Mouse (Mus musculus) heart, postnatal 25 days (tissue): ENCODE data around the gene Rnf8. TPM values are rescaled to one million over a fixed set of nuclear protein-coding genes. Genes with fewer than 3 reads are reported as not detected.
A peak's percentile ranks its signal among the peaks of the same experiment; 100 is the strongest.

Source experiments
- DNase-seq: peaks from one replicate; pipeline ENCODE4 v3.0.0; 2022; ENCODE audit warnings: low spot score
- intact Hi-C: fragments of 180-260 bp; cut with DNase I; formaldehyde crosslinking; loops from one replicate; pipeline ENCODE4 v1.15.1; 2025
- total RNA-seq, 2 experiments: library from RNA; stranded (reverse); gene quantifications; 2 replicates each; pipeline ENCODE4 v1.2.3; 2021

Gene Rnf8
- total RNA-seq, 2 experiments from 2014 or later = 20.0 to 21.2 TPM

DNA sequence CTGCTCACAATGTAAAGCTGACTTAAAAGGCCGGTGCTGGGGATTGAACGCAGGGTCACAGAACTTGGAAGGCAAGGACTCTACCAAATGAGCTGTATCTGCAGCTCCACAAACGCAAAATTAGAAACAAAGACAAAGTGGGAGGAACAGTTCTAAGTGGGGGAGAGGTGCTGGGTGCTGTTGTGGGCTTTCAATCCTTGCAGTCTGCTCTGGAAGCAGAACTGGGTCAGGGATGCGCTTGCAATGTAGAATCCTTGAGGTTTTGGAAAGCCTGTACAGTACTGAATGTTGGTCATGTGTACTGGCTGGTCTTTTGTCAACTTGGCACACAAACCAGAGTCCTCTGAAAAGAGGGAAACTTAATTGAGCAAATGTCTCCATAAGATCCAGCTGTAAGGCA lies 1.0 kb downstream of the Rnf8 start:
- DNase-seq = no peak
- intact Hi-C loops = loop anchor here (2.0 kb wide), 1 partner anchor 45 kb away; the partner anchor contains the start of gene Cmtr1

- intact Hi-C loops = no loop called here
- no peak for DNase-seq
Observed at GRCm38 (mm10) chr17:29619231-29619630, 4.6 kb downstream of the Rnf8 start.

- intact Hi-C loops = no loop called here
- DNase-seq = no peak
Observed at GRCm38 (mm10) chr17:29623488-29623887, 8.9 kb downstream of the Rnf8 start.

DNA sequence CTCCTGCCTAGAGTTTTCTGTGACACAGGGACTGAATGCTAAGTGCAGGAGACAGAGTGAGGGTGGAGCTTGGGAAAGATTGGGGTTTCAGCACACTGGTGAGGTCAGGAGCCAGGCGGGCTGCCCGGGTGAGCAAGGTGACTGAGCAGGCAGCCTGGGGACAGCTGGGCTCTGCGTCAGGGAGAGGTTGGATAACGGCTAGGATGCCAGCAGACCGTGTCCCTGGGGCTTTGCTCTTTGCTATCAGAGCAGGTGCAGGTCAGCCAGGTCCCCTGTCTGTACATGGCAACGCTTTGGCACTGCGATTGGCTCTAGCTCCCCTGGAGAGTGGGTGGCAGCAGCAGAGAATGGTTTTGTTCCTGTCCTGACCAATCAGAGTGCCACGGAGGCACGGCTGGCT lies 12.7 kb downstream of the Rnf8 start:
- intact Hi-C loops = no loop called here
- no peak for DNase-seq

- DNase-seq = no peak
- intact Hi-C loops = no loop called here
Observed at GRCm38 (mm10) chr17:29628946-29629345, 14.4 kb downstream of the Rnf8 start.

DNA sequence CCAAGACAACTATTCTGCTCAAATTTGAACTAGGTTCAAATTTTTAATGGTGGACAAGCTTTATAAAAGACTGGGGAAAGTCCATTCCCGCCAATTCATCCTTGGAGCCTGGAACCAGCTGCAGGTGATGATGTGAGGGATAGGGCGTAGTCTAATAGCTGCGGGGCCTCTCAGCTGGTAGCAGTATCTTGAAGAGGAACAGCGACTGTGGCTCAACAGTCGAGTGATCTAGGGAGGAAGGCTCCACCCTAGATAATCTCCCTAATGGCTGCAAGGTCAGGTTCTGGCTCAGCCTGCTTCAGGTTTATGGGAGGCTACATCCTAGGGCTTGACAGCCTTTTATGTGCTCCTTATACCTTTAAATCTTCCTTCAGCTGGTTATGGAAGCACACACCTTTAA lies 15.0 kb downstream of the Rnf8 start:
- DNase-seq = no peak
- intact Hi-C loops = no loop called here

- intact Hi-C loops = no loop called here
- DNase-seq = no peak
Observed at GRCm38 (mm10) chr17:29632312-29632711, 17.7 kb downstream of the Rnf8 start.

DNA sequence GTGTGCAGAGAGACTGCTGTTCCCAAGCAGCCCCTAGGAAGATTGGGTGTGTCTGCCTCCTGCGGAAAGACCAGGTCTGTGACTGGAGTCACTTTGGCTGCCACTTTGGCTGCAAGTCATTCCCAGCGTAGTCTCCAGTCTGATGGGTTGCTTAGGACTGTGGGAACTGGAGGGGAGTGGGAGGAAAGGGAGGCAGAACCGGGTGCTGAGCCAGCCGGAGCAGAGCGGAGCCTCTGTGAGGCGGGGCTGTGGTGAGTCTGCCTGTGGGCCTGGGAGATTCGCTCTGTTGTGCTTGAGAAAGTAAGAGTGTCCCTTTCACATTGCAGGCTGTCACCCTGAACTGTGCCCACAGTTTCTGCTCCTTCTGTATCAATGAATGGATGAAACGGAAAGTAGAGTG lies 20.9 kb downstream of the Rnf8 start:
- DNase-seq = no peak
- intact Hi-C loops = no loop called here

GRCm38 (mm10) chr17:29636118-29636517 lies 21.5 kb downstream of the Rnf8 start:
- intact Hi-C loops = loop anchor here (1.0 kb wide), 1 partner anchor 247 kb away; no protein-coding TSS in a partner anchor
- no peak for DNase-seq

- intact Hi-C loops = no loop called here
- DNase-seq = peak; percentile 15
Observed at GRCm38 (mm10) chr17:29637377-29637776, 22.8 kb downstream of the Rnf8 start.

DNA sequence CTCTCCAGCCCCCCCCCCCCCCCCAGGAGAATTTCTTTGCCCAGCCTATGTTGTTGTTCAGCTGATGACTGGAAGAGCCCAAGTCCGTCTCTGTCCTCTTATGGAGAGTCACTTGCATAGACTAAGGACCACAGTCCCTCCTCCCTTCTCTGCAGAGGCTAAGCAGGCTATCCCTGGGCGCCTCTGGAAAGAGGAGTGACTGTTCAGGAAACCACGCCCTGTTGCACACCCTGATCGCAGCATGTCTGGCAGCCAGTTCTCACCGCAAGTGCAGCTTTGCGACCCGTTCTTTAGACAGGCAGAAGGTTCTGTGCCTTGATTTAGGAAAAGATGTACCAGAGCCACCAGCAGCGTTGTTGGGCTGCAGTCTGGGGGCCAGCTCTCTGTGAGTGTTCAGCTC lies 23.3 kb downstream of the Rnf8 start:
- intact Hi-C loops = no loop called here
- no peak for DNase-seq

DNA sequence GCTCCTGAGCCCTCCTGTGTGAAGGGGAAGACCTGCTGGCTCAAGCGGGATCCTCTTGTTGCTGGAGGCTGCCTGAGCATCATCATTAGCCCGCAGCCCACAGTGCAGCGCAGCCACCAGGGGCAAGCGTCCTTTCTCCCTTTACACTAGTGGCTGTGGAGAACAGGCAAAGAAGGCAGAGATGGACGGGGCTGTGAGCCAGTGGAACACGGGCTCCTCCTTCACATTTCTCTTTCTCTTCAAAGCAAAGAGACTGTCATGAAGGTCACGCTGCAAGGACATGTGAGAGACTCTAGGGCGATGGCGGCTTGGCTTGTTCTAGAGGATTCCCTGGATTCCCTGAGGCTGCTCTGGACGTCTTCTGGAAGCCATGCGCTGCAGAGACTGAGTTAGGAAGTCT lies 26.4 kb downstream of the Rnf8 start:
- intact Hi-C loops = no loop called here

GRCm38 (mm10) chr17:29642219-29642618 lies 27.6 kb downstream of the Rnf8 start:
- intact Hi-C loops = no loop called here

More for the DNA sequence above, 26.4 kb downstream of the Rnf8 start:
- DNase-seq = no peak

DNA sequence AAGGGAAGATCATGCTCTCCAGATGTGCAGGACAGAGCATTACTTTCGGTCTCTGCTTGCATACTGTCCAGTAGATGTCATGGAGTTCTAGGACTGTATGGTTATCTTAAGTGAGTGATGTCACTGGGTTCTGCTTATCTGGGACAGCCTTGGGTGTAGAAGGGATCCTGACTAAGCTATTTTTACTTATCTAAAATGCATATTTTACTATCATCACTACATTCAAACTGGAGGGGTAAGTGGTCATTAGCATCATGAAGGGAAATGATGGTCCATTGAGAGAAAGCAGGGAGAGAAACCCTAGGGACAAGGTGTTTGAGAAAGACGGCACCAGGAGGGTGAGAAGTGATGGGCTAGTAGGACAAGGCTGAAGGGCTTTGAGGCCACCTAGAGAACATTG lies 43.7 kb downstream of the Rnf8 start:
- intact Hi-C loops = loop anchor here (1.0 kb wide), 1 partner anchor 60 kb away; no protein-coding TSS in a partner anchor

More at GRCm38 (mm10) chr17:29642219-29642618, 27.6 kb downstream of the Rnf8 start:
- DNase-seq = no peak

DNA sequence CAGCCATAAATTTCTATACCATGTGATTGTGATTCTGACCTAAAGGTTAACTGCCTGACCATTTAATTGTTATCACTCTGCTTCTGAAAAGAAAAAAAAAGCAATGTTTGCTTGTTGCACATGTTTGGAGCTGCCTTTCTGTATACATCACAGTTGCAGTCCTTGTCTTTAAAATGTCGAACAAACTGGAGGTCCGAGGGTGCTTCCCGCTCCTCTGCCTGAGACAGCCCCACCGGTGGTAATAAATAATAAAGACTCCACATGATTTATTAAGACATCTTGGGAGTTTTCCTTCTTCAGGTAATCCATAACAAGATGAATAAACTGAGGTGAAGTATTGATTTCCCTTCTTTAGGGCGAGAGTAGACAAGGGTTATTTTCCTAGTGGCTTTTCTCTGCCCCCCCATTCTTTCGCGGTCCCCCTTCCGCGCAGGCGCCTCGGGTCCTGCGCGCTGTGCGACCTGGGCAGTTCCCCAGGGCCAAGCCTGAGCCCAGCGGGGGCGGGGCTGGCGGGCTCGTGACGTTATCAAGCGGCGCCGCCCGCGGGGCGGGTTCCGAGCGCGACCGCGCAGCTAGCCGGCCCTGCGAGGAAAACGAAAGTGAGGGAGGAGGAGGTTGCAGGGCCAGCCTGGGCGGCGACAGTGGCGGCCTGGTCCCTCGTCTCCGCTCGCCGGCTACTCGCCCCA lies 45.6 kb downstream of the Rnf8 start, which contains the start of gene Cmtr1:
TSS of gene Cmtr1 (plus strand) at position 520 of the 686 bp plus-strand sequence.
- DNase-seq = peak; percentile 93
- intact Hi-C loops = loop anchor here (2.0 kb wide), 1 partner anchor 45 kb away; the partner anchor contains the start of genes Gm28043 and Rnf8

More for the DNA sequence above, 43.7 kb downstream of the Rnf8 start:
- DNase-seq = no peak

DNA sequence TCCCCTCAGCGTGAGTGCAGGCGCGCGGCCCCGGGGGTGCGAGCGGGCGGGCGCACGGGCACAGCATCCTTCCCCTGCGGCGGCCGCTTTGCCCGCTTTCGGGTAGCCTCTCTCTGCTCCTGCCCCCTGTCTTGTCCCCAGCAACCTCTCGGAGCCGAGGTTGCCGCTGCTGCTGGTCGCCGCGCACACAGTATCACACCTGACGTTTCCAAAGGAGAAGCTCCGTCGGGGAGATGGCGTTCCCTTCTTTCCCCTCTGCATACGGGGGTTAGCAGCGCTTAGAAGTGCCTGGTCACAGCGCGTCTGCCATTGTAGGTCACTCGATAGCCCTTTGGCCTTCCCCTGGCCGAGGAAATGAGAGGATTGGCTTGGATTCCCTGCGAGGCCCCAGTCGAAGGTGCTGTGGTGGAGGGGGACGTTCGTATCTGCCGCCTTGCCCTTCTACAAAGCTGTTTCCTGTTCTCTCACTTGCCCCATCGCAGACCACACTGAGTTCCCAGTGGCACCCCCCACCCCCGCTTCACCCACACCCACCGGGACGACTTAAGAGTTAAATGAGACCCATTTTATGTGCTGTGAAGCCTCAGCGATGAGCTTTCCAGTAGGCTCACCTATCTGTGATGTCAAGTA lies 46.3 kb downstream of the Rnf8 start:
- intact Hi-C loops = loop anchor here (2.0 kb wide), 1 partner anchor 46 kb away; the partner anchor contains the start of genes Gm28043 and Rnf8
- DNase-seq = no peak

GRCm38 (mm10) chr17:29662145-29662544 lies 47.6 kb downstream of the Rnf8 start:
- DNase-seq = no peak
- intact Hi-C loops = no loop called here

DNA sequence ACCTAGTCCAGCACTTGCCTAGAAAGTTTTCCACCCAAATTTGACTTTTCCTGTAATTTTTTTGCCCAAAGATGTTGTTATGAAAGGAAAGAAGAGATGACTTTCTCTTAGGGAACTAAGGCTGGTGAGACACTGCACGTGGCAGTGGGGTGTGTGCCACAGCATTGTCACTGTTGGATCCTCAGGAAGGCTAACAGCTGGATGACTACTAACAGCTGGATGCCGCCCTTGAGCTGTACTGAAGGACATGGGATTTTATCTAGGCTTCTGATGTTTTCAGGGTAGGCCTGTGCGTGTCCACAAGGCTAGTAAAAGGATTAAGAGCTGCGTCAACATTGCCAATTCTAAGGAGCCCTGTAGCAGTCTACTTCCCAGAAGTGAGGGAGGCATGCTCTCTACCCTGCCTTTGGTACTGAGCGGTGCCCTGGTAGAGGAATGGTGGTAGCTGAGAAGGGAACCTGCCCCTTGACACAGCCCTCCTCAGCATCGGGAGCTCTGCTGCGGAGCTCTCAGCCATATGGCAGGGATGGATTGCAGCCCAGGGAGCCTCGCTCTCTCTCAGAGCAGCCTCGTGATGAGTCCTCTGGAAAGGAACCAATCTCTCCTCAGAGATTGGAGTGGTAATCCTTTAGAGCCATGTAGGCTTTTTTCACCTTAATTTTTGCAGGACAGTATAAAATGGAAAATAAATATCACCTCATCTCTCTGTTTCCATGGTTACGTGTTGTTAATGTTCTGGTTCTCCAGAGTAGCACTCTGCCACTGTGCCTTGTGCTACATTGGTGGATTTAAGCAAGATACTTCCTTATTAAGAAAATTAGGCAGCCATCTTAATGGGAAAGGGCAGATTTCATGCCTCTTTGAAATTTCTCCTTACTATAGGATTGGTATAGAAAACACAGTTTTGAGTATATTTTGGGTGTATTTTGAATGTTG lies 53.7 kb downstream of the Rnf8 start:
- no peak for DNase-seq
- intact Hi-C loops = no loop called here

DNA sequence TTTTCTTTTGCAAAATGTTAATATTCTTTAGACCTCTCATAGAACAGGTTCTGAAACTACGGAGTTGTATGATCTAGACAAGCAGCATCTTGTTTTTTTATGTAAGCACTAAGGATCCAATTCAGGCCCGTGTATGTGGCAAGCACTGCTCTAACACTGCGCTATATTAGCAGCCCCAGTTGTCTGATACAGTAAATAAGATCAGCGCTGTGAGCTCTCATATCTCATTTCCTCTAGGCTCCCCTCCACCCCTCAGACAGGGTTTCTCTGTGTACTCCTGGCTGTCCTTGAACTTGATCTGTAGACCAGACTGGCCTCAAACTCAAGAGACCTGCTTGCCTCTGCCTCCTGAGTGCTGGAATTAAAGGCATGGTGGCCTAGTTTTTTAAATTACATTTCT lies 54.4 kb downstream of the Rnf8 start:
- no peak for DNase-seq
- intact Hi-C loops = no loop called here

DNA sequence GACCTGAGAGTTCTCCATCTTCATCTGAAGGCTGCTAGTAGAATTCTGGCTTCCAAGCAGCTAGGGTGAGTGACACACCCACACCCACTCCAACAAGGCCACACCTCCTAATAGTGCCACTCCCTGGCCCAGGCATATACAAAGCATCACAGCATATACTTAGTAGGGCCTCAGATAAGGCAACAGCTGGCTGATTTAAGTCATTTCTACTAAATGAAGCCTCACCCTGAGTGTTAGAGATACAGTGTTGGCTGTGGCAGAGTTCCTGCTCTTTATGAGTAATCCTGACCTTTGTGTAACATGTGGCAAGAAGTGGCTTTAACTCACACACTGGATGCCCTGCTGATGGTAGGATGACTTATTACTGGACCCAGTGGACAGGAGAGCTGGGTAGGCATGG lies 55.3 kb downstream of the Rnf8 start:
- intact Hi-C loops = no loop called here
- no peak for DNase-seq
